Mouse (Mus musculus): ENCODE results near the gene Slit1. TPM values are rescaled to one million over a fixed set of nuclear protein-coding genes. Genes with fewer than 3 reads are reported as not detected.

The Slit1 gene
- polyA plus RNA-seq, 1 experiment from 2014 or later: 1.1 TPM

- Histone ChIP-seq H3K4me3 (no peak overlapping the region), H3K27ac (no peak overlapping the region), H3K36me3 (no peaks in the 10 kb centered on the region), H3K9me3 (replicated peaks) (no peaks in the 10 kb centered on the region), H3K4me1 (peaks cover 18% of the 10 kb centered on the region; the same call in 1 of the 2 replicates), H3K27me3 (ENCODE audit: low read depth, poor library complexity, severe bottlenecking) (peaks cover 89% of the 10 kb centered on the region)
- no peak for DNase-seq (ENCODE audit: low spot score)
- 73% methylated on average over 17 of the region's 17 CpGs for WGBS
Measured at GRCm38 (mm10) chr19:41660294-41660998, 83.0 kb downstream of the Slit1 start.

- H3K36me3 ChIP-seq: no peaks in the 10 kb centered on the region
- peaks cover 79% of the 10 kb centered on the region for H3K27me3 ChIP-seq (ENCODE audit: low read depth, poor library complexity, severe bottlenecking)
- no peaks in the 10 kb centered on the region for H3K9me3 ChIP-seq (replicated peaks)
- no peaks in the 10 kb centered on the region for H3K4me1 ChIP-seq
- no peak overlapping the region for H3K27ac ChIP-seq
- no peak for DNase-seq (ENCODE audit: low spot score)
- H3K4me3 ChIP-seq: no peak overlapping the region
- 35% methylated on average over 9 of the region's 9 CpGs for WGBS
Measured at GRCm38 (mm10) chr19:41657446-41657845, 86.0 kb downstream of the Slit1 start.

GRCm38 (mm10) chr19:41656671-41657070 lies 86.8 kb downstream of the Slit1 start:
- no peak overlapping the region for H3K27ac ChIP-seq

GRCm38 (mm10) chr19:41655970-41656369 lies 87.5 kb downstream of the Slit1 start:
- Histone ChIP-seq H3K27ac (no peak overlapping the region), H3K9me3 (replicated peaks) (no peaks in the 10 kb centered on the region), H3K36me3 (no peaks in the 10 kb centered on the region), H3K4me3 (no peak overlapping the region), H3K4me1 (0 out of 2 replicates have a peak, but pooled peaks cover 3% of the 10 kb centered on the region), H3K27me3 (ENCODE audit: low read depth, poor library complexity, severe bottlenecking) (peaks cover 76% of the 10 kb centered on the region)
- peak; percentile 81 for DNase-seq (ENCODE audit: low spot score)
- WGBS: 8% methylated on average over 9 of the region's 9 CpGs

More at GRCm38 (mm10) chr19:41656671-41657070, 86.8 kb downstream of the Slit1 start:
- Histone ChIP-seq H3K4me1 (no peaks in the 10 kb centered on the region), H3K4me3 (no peak overlapping the region), H3K36me3 (no peaks in the 10 kb centered on the region), H3K9me3 (replicated peaks) (no peaks in the 10 kb centered on the region), H3K27me3 (ENCODE audit: low read depth, poor library complexity, severe bottlenecking) (peaks cover 78% of the 10 kb centered on the region)
- 79% methylated on average over 14 of the region's 14 CpGs for WGBS
- no peak for DNase-seq (ENCODE audit: low spot score)

- 0 out of 2 replicates have a peak, but pooled peaks cover 3% of the 10 kb centered on the region for H3K4me1 ChIP-seq
- no peak for DNase-seq (ENCODE audit: low spot score)
- no peak overlapping the region for H3K27ac ChIP-seq
- H3K27me3 ChIP-seq (ENCODE audit: low read depth, poor library complexity, severe bottlenecking): peaks cover 77% of the 10 kb centered on the region
- H3K9me3 ChIP-seq (replicated peaks): no peaks in the 10 kb centered on the region
- H3K4me3 ChIP-seq: no peak overlapping the region
- H3K36me3 ChIP-seq: no peaks in the 10 kb centered on the region
- 25% methylated on average over 6 of the region's 6 CpGs for WGBS
Measured at GRCm38 (mm10) chr19:41655089-41655783, 88.2 kb downstream of the Slit1 start.

GRCm38 (mm10) chr19:41651967-41652366 lies 91.5 kb downstream of the Slit1 start:
- H3K4me3 ChIP-seq: no peak overlapping the region
- no peak overlapping the region for H3K27ac ChIP-seq
- DNase-seq (ENCODE audit: low spot score): no peak
- peaks cover 77% of the 10 kb centered on the region for H3K27me3 ChIP-seq (ENCODE audit: low read depth, poor library complexity, severe bottlenecking)
- H3K4me1 ChIP-seq: 0 out of 2 replicates have a peak, but pooled peaks cover 7% of the 10 kb centered on the region
- WGBS: 46% methylated on average over 10 of the region's 10 CpGs
- H3K9me3 ChIP-seq (replicated peaks): no peaks in the 10 kb centered on the region
- H3K36me3 ChIP-seq: no peaks in the 10 kb centered on the region

GRCm38 (mm10) chr19:41649394-41649793 lies 94.1 kb downstream of the Slit1 start:
- Histone ChIP-seq H3K4me1 (0 out of 2 replicates have a peak, but pooled peaks cover 7% of the 10 kb centered on the region), H3K9me3 (replicated peaks) (no peaks in the 10 kb centered on the region), H3K27ac (no peak overlapping the region), H3K36me3 (no peaks in the 10 kb centered on the region), H3K27me3 (ENCODE audit: low read depth, poor library complexity, severe bottlenecking) (peaks cover 57% of the 10 kb centered on the region), H3K4me3 (no peak overlapping the region)
- no peak for DNase-seq (ENCODE audit: low spot score)
- 38% methylated on average over 10 of the region's 10 CpGs for WGBS

GRCm38 (mm10) chr19:41646947-41647631 lies 96.4 kb downstream of the Slit1 start:
- no peak overlapping the region for H3K4me3 ChIP-seq
- no peaks in the 10 kb centered on the region for H3K9me3 ChIP-seq (replicated peaks)
- H3K4me1 ChIP-seq: 0 out of 2 replicates have a peak, but pooled peaks cover 7% of the 10 kb centered on the region
- WGBS: 50% methylated on average over 16 of the region's 16 CpGs
- H3K27me3 ChIP-seq (ENCODE audit: low read depth, poor library complexity, severe bottlenecking): peaks cover 44% of the 10 kb centered on the region
- no peak overlapping the region for H3K27ac ChIP-seq
- peak; percentile 81 for DNase-seq (ENCODE audit: low spot score)
- no peaks in the 10 kb centered on the region for H3K36me3 ChIP-seq

GRCm38 (mm10) chr19:41643010-41643409 lies 100.5 kb downstream of the Slit1 start:
- peaks cover 7% of the 10 kb centered on the region for H3K27me3 ChIP-seq (ENCODE audit: low read depth, poor library complexity, severe bottlenecking)
- H3K27ac ChIP-seq: no peak overlapping the region
- H3K36me3 ChIP-seq: no peaks in the 10 kb centered on the region
- no peak for DNase-seq (ENCODE audit: low spot score)
- no peak overlapping the region for H3K4me3 ChIP-seq
- H3K4me1 ChIP-seq: peaks cover 5% of the 10 kb centered on the region; the same call in 1 of the 2 replicates
- 79% methylated on average over 11 of the region's 11 CpGs for WGBS
- no peaks in the 10 kb centered on the region for H3K9me3 ChIP-seq (replicated peaks)

- H3K4me1 ChIP-seq: peaks cover 5% of the 10 kb centered on the region; the same call in 1 of the 2 replicates
- no peak overlapping the region for H3K27ac ChIP-seq
- H3K9me3 ChIP-seq (replicated peaks): no peaks in the 10 kb centered on the region
- no peak overlapping the region for H3K4me3 ChIP-seq
- H3K36me3 ChIP-seq: no peaks in the 10 kb centered on the region
- WGBS: 86% methylated on average over 6 of the region's 6 CpGs
- H3K27me3 ChIP-seq (ENCODE audit: low read depth, poor library complexity, severe bottlenecking): 0 out of 2 replicates have a peak, but pooled peaks cover 6% of the 10 kb centered on the region
- no peak for DNase-seq (ENCODE audit: low spot score)
Measured at GRCm38 (mm10) chr19:41634999-41635398, 108.5 kb downstream of the Slit1 start.

GRCm38 (mm10) chr19:41634099-41634498 lies 109.4 kb downstream of the Slit1 start:
- 88% methylated on average over 10 of the region's 10 CpGs for WGBS
- H3K4me3 ChIP-seq: no peak overlapping the region
- no peak for DNase-seq (ENCODE audit: low spot score)
- no peaks in the 10 kb centered on the region for H3K36me3 ChIP-seq
- 0 out of 2 replicates have a peak, but pooled peaks cover 6% of the 10 kb centered on the region for H3K27me3 ChIP-seq (ENCODE audit: low read depth, poor library complexity, severe bottlenecking)
- no peak overlapping the region for H3K27ac ChIP-seq
- H3K4me1 ChIP-seq: peaks cover 5% of the 10 kb centered on the region; the same call in 1 of the 2 replicates
- H3K9me3 ChIP-seq (replicated peaks): no peaks in the 10 kb centered on the region

- 45% methylated on average over 5 of the region's 5 CpGs for WGBS
- DNase-seq (ENCODE audit: low spot score): peak; percentile 63
- Histone ChIP-seq H3K36me3 (no peaks in the 10 kb centered on the region), H3K4me1 (no peaks in the 10 kb centered on the region), H3K9me3 (replicated peaks) (no peaks in the 10 kb centered on the region), H3K4me3 (no peak overlapping the region), H3K27ac (no peak overlapping the region), H3K27me3 (ENCODE audit: low read depth, poor library complexity, severe bottlenecking) (0 out of 2 replicates have a peak, but pooled peaks cover 6% of the 10 kb centered on the region)
Measured at GRCm38 (mm10) chr19:41629532-41629931, 113.9 kb downstream of the Slit1 start.
